Mouse (Mus musculus): ENCODE results near the gene Cdh22. TPM values are rescaled to one million over a fixed set of nuclear protein-coding genes. Genes with fewer than 3 reads are reported as not detected.

The Cdh22 gene
- polyA plus RNA-seq, 1 experiment: 33.3 TPM

Other genes starting within 250 kb of the Cdh22 start
- 57.4 and 67.1 TPM in 2 replicates for gene Ncoa5, start 200.0 kb downstream of the Cdh22 start, polyA plus RNA-seq (2012; rRNA removed)
- gene Cd40, start 179.2 kb downstream of the Cdh22 start, polyA plus RNA-seq (2012; rRNA removed): 1.5 and 1.8 TPM in 2 replicates
- not detected in 2 replicates for gene 1700025C18Rik, start 144.1 kb downstream of the Cdh22 start, polyA plus RNA-seq (2012; rRNA removed)
- 58.6 and 62.5 TPM in 2 replicates for gene Slc35c2, start 53.0 kb upstream of the Cdh22 start, polyA plus RNA-seq (2012; rRNA removed)
- gene Elmo2, start 91.6 kb upstream of the Cdh22 start, polyA plus RNA-seq (2012; rRNA removed): 185 TPM in 2 replicates
- gene Zfp663, start 133.9 kb upstream of the Cdh22 start, polyA plus RNA-seq (2012; rRNA removed): 0.46 and 0.59 TPM in 2 replicates
- 9.7 and 10.1 TPM in 2 replicates for gene Zfp334, start 153.4 kb upstream of the Cdh22 start, polyA plus RNA-seq (2012; rRNA removed)
- gene Ocstamp, start 165.6 kb upstream of the Cdh22 start, polyA plus RNA-seq (2012; rRNA removed): 0.02 TPM in 2 replicates
- 30.1 and 33.8 TPM in 2 replicates for gene Slc13a3, start 238.4 kb upstream of the Cdh22 start, polyA plus RNA-seq (2012; rRNA removed)